Mouse (Mus musculus): ENCODE measurements around the gene Cwc27.

DNA sequence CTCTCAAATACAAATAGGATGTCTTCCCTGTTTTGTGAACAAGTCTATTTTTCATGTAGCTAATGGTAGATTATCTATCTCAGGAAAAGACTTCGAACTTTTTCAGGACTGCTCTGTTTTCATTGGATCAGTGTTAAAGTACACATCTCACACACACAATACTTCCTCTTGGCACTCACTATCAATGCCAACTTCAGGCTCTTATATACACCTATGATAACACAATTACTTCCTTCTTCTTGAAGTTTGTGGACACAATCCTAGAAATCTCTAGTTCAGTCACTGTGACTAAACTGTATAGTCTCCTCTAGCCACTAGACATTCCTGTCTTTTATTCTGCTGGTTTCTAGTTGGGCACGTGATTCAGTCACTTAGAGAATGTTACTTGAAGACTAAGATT is 89.3 kb downstream of the Cwc27 start:
- TF ChIP-seq CTCF (IDR thresholded peaks at IDR 0.05; ENCODE audit: low read depth) (no peak), EP300 (optimal IDR thresholded peaks at IDR 0.05) (no peak)

All from stomach, postnatal 0 days (tissue).